Mouse (Mus musculus) lung, adult 2 months (tissue): ENCODE measurements at regions not wholly inside any gene's neighbourhood (a gene's known extent, or its start where the extent isn't known, plus 50 kb on each side); places are given as distances from the start of the nearest gene placed in this dataset.

Experiments used
- DNase-seq: peaks from one replicate; pipeline ENCODE4 v3.0.0; 2022
- H3K4me1 ChIP-seq: fragments of 200-500 bp; 2 replicates; pipeline ENCODE4 v1.6.1; 2011; ENCODE audit warnings: low read length; ENCODE audit not compliant: control insufficient read depth, insufficient read depth
- H3K4me3 ChIP-seq: fragments of 200-500 bp; replicated peaks from 2 replicates; pipeline ENCODE3; 2011; ENCODE audit warnings: low read depth, mild to moderate bottlenecking, control low read depth, low read length; ENCODE audit errors: extremely low read depth
- CTCF ChIP-seq: fragments of 200-500 bp; IDR thresholded peaks from 2 replicates; pipeline ENCODE4 v1.5.1; 2011; ENCODE audit warnings: mild to moderate bottlenecking, low read length, control low read depth; ENCODE audit not compliant: insufficient read depth
- POLR2A ChIP-seq: fragments of 200-500 bp; IDR thresholded peaks from 2 replicates; pipeline ENCODE4 v1.6.1; 2011; ENCODE audit warnings: low read depth, mild to moderate bottlenecking, control low read depth, low read length, borderline replicate concordance; ENCODE audit errors: extremely low read depth
- WGBS: fragments of 180-500 bp; shearing (Covaris S2); methylation state at CpG from one replicate; pipeline ENCODE4 v1.1.7; 2018; 5-methylcytosine and 5-hydroxymethylcytosine counted together

DNA sequence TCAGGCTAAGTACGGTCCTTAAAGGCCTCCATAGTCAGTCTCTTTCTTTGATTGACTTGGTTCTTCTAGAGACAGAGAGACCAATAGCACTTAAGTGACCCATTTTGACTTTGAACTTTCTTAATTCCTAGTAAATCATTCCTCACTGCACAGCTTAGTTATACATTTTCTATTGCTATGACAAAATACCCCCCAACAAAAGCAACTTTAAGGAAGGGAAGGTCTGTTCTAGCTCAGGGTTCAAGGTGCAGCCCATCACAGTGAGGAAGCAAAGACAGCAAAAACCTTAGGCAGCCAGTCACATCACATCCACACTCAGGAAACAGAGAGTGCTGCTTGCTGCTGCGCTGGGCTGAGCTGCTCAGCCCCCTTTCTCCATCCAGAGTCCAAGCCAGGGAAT is 241.0 kb downstream of the Suds3 start:
- Histone ChIP-seq H3K4me3 (no peak overlapping the region), H3K4me1 (no peaks in the 10 kb centered on the region)
- no peak for DNase-seq
- WGBS: 62% methylated on average over 2 of the region's 2 CpGs
- TF ChIP-seq CTCF (no peak), POLR2A (no peak)

DNA sequence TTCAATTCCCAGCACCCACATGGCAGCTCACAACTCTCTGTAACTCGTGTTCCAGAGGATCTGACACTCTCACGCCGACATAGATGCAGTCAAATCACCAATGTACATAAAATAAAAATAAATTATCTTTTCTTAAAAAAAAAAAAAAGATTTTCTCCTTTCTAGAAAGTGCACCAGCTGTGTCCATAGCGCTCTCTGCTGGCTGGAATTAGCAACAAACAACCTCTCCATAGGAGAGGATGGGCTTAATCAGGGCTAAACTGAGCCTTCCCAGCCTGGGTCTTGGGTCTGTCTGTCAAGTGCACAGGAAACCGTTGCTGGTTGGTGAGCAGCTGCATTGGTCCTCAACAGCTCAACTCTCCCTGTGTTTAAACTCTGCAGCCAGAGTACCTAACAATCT is 247.8 kb downstream of the Suds3 start:
- WGBS: 71% methylated on average over 5 of the region's 5 CpGs
- no peaks in the 10 kb centered on the region for H3K4me1 ChIP-seq
- TF ChIP-seq POLR2A (no peak), CTCF (no peak)
- H3K4me3 ChIP-seq: no peak overlapping the region
- no peak for DNase-seq

DNA sequence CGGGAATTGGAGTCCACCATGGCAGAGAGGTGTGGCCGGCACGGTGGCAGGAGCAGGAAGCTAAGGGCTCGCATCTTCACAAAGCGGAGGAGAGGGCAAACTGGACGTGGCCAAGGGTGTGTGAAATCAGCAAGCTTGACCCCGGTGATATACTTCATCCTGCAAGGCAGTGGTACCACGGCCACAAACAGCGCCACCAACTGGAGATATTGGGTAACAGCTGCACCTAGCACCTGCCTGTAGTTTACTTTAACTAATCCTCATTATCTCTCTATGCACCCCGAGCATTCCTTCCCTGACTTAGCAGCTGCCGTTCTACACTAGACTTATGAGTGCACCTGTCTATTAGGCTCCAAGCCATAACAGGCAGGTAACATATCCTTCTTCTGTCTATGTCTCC is 251.6 kb downstream of the Suds3 start:
- no peak overlapping the region for H3K4me3 ChIP-seq
- 80% methylated on average over 11 of the region's 11 CpGs for WGBS
- no peaks in the 10 kb centered on the region for H3K4me1 ChIP-seq
- TF ChIP-seq POLR2A (no peak), CTCF (no peak)
- no peak for DNase-seq

DNA sequence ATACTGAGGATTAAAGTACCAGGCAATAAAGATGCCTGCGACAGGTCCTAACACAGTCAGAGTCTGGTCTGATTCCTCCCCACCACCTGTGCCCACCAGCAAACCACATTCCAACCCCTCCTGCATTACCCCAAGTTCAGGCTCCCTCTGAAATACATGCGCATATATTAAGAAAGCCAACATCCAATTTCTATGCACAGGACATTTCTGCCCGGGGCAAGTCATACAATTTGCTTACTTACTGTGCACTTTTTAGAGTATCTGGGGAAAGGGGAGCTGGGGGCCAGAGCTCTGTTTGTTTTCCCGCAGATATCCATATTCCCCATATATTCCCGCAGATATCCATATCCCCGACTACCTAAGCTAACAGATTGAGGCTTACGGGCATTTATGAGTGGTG is 261.1 kb upstream of the Srrm4 start:
- no peaks in the 10 kb centered on the region for H3K4me1 ChIP-seq
- no peak for TF ChIP-seq CTCF
- 88% methylated on average over 7 of the region's 7 CpGs for WGBS
- H3K4me3 ChIP-seq: no peak overlapping the region
- no peak for DNase-seq

DNA sequence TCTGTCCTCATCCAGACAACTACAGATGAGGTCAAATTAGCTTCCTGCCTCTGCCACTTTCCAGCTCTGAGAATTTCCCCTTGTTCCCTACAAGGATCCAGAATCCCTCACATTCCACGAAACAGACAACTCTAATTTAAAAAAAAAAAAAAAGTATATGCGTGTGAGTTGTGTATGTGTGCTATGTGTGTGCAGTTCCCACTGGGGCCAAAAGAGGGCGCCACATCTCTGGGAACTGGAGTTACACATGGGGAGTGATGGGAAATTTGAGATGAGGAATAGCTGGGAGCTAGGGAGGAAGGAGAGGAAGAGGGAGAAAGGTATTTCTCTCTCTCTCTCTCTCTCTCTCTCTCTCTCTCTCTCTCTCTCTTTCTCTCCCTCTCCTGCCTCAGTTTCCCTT is 240.3 kb upstream of the Srrm4 start:
- Histone ChIP-seq H3K4me3 (no peak overlapping the region), H3K4me1 (no peaks in the 10 kb centered on the region)
- WGBS: 72% methylated on average over 3 of the region's 3 CpGs
- TF ChIP-seq CTCF (no peak), POLR2A (no peak)
- DNase-seq: no peak

DNA sequence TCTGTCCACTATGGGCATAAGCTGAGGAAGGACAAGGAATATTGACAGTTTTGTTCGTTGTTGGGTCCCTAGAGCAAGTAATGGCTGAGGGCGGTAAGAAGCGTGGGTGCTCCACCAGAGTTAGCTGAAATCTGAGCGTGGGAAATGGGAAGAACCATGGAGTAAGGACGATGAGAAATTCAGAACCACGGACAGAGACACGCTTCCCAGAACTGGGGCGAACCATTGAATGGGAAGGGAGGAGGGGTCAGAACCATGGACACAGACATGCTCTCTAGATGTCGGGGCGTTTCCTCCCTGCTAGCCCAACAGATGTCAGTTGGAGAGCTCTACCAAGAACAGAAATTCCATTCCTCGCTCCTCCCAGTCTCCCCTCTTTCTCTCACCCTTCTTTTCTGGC is 238.2 kb upstream of the Srrm4 start:
- no peaks in the 10 kb centered on the region for H3K4me1 ChIP-seq
- no peak for DNase-seq
- 20% methylated on average over 11 of the region's 11 CpGs for WGBS
- TF ChIP-seq POLR2A: no peak
- no peak overlapping the region for H3K4me3 ChIP-seq

DNA sequence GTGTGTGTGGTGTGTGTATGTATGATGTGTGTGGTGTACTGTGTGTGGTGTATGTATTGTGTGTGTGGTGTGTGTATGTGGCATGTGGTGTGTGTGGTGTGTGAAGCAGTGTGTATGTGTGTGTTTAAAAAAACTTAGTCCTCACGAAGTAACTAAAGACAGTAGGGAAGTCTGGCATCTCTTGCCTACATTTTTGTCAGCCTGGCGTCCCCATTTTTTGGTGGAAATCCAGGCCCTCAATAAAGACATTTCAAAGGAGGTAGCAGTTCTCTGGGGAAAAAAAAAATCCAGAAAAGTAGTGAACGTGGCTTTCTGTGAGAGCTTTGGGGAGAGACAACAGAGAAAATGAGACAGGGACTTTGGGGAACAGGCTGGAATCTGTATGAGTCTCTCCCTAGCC is 231.6 kb upstream of the Srrm4 start:
- 59% methylated on average over 3 of the region's 3 CpGs for WGBS
- no peak for DNase-seq
- H3K4me3 ChIP-seq: no peak overlapping the region
- no peaks in the 10 kb centered on the region for H3K4me1 ChIP-seq
- TF ChIP-seq POLR2A (no peak), CTCF (no peak)

DNA sequence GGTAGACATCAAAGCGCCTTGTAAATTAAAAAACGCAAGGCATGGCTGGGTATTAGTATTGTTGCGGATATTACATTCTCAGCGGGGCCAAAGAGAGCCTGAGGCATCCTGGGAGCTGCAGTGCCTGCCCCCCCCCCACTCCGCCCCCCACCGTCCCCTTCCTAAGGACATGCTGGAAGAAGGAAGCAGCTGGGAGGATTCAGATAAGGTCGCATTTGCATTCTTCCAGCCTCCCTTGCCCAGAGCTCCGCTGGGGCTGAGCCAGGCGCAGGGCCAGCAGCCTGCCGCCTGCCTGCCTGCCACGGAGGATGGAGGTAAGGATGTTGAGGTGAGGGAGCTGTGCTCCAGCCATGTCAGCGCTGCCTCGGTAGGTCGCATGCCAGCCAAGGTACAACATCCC is 230.5 kb upstream of the Srrm4 start:
- DNase-seq: no peak
- WGBS: 26% methylated on average over 14 of the region's 14 CpGs
- no peak overlapping the region for H3K4me3 ChIP-seq
- TF ChIP-seq CTCF (no peak), POLR2A (no peak)
- H3K4me1 ChIP-seq: no peaks in the 10 kb centered on the region

DNA sequence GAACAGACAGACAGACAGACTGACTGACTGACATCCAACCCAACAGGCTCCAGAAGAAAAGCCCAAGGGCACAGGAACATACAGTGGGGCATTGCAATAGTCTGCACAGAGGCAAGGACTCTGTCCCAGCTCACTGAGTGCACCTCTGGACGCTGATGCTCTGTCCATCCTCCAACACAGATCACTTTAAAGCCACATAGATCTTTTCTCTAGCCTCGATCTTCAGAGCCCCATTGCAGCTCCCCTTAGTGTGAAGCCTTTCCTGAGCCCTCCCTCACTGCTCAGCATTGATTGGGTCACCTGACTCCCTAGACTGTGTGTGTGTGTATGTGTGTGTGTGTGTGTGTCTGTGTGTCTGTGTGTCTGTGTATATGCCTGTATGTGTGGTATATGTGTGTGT is 218.2 kb upstream of the Srrm4 start:
- H3K4me1 ChIP-seq: no peaks in the 10 kb centered on the region
- no peak for DNase-seq
- no peak for TF ChIP-seq POLR2A
- TF ChIP-seq CTCF: no peak
- WGBS: 50% methylated on average over 2 of the region's 2 CpGs
- H3K4me3 ChIP-seq: no peak overlapping the region

DNA sequence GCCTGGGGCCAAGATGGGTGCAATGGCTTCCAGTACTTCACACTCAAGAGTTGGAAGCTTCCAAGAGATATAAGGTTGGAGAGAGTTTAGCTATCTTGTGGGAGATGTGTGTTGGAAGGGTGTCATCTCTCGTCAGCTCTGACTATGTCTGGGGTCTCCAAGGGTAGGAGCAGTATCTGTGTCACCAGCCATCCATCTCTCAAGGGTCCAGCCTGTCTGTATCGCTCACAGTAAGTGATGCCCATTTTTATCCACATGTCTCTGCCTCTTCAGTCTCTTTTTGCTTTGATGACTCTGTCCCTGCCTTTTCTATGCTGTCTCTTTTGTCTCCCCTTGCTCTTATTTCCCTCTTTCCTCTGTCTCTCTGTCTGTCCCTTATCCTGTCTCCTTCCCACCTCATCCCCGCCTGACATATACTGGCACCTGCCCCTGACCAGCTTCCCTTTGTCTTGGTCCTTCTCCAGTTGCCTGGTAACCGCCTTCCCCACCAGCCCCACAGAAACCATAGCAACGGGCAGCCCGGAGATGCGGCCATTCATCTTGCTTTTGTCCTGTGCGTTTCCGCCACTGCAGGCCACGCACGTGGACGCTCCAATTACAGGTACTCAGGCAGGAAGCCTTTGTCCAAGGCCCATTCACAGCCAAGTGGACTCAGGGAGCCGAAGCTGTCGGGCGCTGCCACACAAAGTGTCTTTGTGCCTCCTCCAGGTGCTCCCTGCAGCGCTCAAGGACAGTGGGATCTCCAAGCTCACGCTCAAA is 217.6 kb upstream of the Srrm4 start:
- no peaks in the 10 kb centered on the region for H3K4me1 ChIP-seq
- no peak overlapping the region for H3K4me3 ChIP-seq
- TF ChIP-seq POLR2A (no peak), CTCF (no peak)
- WGBS: 53% methylated on average over 17 of the region's 17 CpGs
- DNase-seq: no peak
